Mouse (Mus musculus) heart, adult 9 months (tissue): ENCODE measurements around the gene Smco3.
A peak's percentile ranks its signal among the peaks of the same experiment; 100 is the strongest.
"Not testable (repeated sequence)": the region's sequence is repeated elsewhere in the genome, so short reads cannot be mapped to it uniquely, and the experiment has no call there.

ENCODE experiments used
- DNase-seq, 2 experiments: peaks; one replicate each; pipeline ENCODE4 v3.0.0; 2022; ENCODE audit warnings: low spot score in 2 of 2

Gene Smco3

GRCm38 (mm10) chr6:136835352-136835751, at the start of gene Smco3:
TSS of gene Smco3 (minus strand) at chr6:136835452.
- DNase-seq = no peak

DNA sequence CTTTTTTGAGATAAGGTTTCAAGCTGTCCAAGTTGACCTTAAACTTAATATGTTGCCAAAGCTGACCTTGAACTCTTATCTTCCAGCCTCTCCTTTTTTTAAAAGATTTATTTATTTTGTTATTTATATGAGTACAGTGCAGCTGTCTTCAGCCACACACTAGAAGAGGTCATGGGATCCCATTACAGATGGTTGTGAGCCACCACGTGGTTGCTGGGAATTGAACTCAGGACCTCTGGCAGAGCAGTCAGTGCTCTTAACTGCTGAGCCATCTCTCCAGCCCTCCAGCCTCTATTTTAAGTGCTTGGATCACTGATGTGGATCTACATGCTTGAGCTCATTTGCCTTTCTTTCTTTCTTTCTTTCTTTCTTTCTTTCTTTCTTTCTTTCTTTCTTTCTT, 49.5 kb upstream of the Smco3 start:
- DNase-seq = not testable (repeated sequence)

- no peak for DNase-seq
Measured at GRCm38 (mm10) chr6:136883961-136884360, 48.7 kb upstream of the Smco3 start.

GRCm38 (mm10) chr6:136883431-136883915, 48.2 kb upstream of the Smco3 start:
- DNase-seq = no peak

- no peak for DNase-seq
Measured at GRCm38 (mm10) chr6:136881678-136882077, 46.4 kb upstream of the Smco3 start.

DNA sequence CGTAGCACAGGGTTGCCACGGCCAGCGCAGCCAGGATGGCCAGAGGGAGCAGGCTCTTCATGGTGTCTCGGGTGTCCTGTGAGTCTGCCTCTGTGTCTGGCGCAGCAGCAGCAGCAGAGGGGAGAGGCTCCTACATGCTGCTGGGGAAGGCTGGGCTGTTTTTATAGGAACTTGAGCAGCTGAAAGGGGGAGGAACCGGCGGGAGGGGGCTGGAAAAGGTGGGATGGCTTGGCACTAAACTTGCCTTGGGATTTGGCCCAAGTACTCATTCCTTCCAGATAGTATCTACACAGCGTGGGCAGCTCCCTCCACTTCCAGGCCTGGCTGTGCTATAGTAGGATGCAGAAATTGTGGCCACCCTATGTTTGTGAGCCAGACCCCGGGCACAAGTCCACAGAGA, 40.4 kb upstream of the Smco3 start, which contains the start of gene Mgp:
Gene Mgp (minus strand): TSS at position 154 of the 400 bp plus-strand sequence.
- DNase-seq = peak; percentile 74 to 79

- DNase-seq = no peak
Measured at GRCm38 (mm10) chr6:136874599-136874998, 39.3 kb upstream of the Smco3 start.

GRCm38 (mm10) chr6:136868921-136869320, 33.7 kb upstream of the Smco3 start:
- no peak for DNase-seq

DNA sequence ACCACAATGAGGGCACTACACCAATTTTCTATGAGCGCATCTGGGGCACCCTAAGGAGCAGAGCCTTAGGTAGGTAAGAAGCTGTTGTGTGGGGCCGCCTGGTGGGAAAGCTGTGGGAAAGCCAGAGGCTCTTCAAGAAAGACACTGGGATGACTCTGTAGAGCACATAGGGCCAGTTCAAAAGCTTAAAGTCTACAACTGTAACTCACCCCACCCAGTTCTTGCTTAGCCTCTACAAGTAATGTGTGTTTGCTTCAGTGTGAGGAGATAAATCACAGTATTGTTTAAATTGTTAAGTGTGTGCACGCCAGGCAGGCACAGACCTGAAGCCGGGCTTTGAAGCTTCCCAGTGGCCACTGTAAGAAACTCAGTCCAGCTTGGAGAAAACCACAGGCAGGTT, 30.9 kb upstream of the Smco3 start:
- no peak for DNase-seq

GRCm38 (mm10) chr6:136865360-136865759, 30.1 kb upstream of the Smco3 start:
- DNase-seq = no peak

- peak in 1 of 2 experiments; percentile 54 for DNase-seq
Measured at GRCm38 (mm10) chr6:136861020-136861419, 25.8 kb upstream of the Smco3 start.

DNA sequence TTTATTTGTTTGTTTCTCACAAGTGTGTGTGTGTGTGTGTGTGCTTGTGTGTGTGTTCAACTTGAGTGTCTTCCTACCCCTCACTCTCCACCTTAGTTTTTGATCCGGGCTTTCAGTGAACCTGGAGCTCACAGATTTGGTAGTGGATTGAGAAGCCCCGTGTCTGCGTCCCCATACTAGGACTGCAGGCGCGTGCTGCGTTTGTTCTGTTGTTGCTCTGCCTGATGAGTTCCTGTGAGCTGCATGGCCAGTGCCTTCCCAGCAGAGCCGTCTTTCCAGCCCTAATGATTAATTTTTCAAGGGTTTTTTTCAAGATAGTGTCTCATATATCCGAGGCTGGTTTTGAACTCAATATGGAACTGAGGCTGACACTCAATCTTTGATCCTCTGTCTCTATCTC, 23.2 kb upstream of the Smco3 start:
- DNase-seq = no peak

GRCm38 (mm10) chr6:136857873-136858260, 22.6 kb upstream of the Smco3 start:
- peak; percentile 70 to 81 for DNase-seq

DNA sequence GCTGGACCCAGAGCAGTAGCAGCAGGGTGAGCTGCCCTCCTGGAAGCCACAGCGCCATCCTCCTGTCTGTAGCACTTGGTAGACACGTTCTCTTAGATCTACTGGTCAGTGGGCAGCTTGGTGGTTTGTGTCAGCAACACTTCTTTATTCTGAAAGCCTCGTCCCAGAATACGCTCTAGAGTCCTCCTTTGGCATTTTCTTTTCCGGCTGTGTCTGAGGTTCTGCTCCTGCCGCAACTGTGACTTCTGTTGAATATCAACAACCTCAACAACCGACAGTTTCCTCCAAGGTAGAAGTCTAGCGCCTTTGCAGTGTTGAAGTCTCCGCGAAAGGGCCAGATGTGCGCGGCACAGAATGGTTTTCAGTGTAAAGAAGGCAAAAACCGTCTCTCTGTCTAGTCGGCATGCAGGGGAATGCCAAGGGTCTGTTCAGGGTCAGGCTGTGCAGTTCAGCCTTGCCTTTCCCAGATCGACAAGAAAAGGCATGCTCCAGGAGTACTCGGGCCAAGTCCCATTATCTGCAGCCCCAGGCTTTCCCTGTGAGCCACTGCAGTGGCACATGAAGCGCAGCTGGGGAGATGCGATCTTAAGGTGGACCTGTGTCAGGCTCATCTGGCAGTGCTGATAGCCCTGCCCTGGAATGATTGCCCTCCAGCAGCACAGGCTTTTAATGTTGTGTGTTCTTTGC, 22.1 kb upstream of the Smco3 start, which contains the start of gene Art4:
Gene Art4 (minus strand): TSS at position 548 of the 687 bp plus-strand sequence.
- peak; percentile 49 to 52 for DNase-seq

DNA sequence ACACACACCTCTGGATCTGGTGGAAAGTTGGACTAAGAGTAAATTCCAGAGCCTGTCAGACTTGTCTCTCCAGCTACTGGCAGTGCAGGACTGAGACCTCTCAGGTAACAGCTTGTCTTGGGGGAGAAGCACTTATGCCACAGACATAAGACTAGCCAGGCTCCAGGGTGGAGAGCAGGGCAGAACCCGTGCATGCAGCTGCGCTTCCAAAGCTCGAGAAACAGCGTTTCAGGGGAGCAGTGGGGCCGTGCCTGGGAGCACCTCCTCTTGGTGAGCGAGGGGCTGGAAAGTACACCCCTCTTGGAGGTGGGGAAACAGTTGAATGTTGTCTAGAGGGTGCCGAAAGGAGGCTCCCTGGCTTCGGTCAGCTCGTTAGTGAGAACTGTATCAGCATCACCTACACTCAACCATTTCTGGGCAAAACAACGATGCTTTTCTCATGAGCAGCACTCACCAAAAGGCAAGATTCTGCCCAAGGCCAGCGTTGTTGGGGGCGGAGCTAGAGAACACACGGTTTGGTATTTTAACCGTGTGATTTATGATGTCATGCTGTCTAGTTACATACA, 20.9 kb upstream of the Smco3 start:
- DNase-seq = peak in 1 of 2 experiments; percentile 49

GRCm38 (mm10) chr6:136855183-136855582, 19.9 kb upstream of the Smco3 start:
- no peak for DNase-seq

- no peak for DNase-seq
Measured at GRCm38 (mm10) chr6:136854361-136854781, 19.1 kb upstream of the Smco3 start.

- DNase-seq = no peak
Measured at GRCm38 (mm10) chr6:136852762-136853161, 17.5 kb upstream of the Smco3 start.

GRCm38 (mm10) chr6:136852348-136852747, 17.1 kb upstream of the Smco3 start:
- no peak for DNase-seq

DNA sequence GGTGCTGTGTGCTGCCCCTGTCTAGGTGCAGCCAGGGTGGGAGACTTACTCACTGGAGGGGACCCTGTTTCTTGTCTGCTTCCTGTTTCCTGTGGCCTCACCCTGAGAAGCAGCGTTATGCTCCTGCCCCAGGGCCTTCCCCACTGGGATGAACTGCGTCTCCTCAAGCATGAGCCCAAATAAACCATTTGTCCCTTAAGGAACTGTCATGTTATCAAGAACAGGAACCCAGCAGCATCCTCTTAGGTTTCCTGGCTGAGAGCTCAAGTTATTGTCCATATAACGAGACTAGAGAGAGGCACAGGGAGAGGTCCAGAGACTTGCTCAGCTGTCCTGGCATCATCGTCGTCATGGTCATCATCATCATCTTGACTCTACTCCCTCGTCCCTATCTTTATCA, 15.0 kb upstream of the Smco3 start:
- DNase-seq = no peak

DNA sequence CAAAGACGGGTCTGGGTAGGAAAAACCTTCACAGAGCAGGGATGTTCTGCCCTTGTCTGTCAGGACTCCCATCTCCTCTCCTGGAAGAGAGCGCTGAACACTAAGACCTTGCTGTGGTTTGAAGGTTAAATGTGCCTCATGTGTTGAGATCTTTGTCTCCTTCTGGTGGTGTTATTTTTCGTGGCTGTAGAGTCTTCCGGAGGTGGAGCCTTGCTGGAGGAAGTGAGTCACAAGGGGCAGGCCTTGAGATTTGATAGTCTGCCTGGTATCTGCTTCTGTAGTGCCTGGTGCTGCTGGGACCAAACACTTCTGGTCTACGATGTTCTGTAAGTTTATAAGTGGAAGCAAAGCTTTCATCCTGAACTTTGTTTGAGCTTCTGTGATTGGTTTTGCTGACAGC, 13.7 kb upstream of the Smco3 start:
- no peak for DNase-seq

- no peak for DNase-seq
Measured at GRCm38 (mm10) chr6:136848399-136848798, 13.1 kb upstream of the Smco3 start.

DNA sequence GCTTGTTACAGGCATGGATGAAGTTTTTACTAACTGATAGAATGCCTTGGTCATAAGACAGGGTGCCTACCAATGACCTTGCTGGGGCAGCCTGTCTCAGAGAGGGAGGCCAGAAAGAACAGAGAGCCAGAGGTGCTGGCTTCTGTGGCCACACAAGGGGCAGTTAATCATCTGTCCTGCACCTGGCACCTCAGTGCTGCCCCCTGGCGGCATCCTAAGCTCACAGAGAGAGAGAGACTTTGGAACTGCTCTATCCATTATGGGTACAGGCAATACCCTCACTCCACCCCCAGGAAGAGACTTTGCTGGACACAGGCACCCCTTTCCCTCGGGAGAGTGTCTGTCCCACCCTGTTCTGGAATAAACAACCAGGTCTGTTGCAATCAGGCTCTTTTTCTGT, 12.5 kb upstream of the Smco3 start:
- no peak for DNase-seq
